Mouse (Mus musculus): ENCODE results near the gene Cpt1b.
A peak's percentile ranks its signal among the peaks of the same experiment; 100 is the strongest.
"Not testable (repeated sequence)": the region's sequence is repeated elsewhere in the genome, so short reads cannot be mapped to it uniquely, and the experiment has no call there.

Gene Cpt1b

DNA sequence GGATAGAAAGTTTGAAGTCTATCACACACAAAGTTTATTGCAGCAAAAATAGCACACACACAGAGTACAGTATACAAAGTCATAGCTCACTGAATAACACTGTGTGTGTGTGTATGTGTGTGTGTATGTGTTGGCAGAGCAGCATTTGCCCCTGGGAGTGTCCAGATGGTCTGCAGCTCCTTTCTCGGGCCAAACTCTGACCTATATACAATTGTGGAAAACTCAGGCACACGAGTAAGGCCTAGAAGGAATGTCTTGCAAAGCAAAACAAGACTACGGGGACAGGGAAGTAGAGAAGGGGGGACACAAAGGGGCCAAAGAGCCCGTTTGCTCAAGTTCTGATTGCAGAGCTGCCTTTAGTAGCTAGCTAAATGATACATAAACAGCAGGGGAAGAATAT, 7.3 kb upstream of the Cpt1b start:
- DNase-seq (ENCODE audit: low spot score): no peak

- DNase-seq (ENCODE audit: low spot score): no peak
These were observed 6.1 kb upstream of the Cpt1b start for GRCm38 (mm10) chr15:89431806-89432205.

DNA sequence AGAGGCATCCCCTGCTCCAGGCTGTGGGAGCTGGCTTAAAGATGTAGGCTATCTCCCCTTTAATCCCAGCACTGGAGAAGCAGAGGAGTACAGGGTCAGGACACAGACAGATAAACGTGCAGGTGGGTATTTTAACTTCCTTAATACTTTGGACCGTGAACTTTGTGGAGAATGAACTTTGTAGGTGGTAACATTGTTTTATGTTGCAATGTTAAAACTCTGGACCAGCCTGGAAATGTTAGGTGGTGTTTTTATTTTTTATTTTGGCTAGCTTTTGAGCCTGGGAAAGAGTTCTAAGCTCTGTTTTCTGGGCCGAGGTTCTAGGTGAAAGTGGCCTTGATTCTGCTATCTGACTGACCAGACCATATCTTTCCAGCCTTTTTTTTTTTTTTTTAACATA, 5.6 kb upstream of the Cpt1b start:
- DNase-seq (ENCODE audit: low spot score): no peak

- not testable (repeated sequence) for DNase-seq (ENCODE audit: low spot score)
These were observed 5.1 kb upstream of the Cpt1b start for GRCm38 (mm10) chr15:89430771-89431170.

- DNase-seq (ENCODE audit: low spot score): peak; percentile 11
These were observed 4.7 kb upstream of the Cpt1b start for GRCm38 (mm10) chr15:89430341-89430740.

DNA sequence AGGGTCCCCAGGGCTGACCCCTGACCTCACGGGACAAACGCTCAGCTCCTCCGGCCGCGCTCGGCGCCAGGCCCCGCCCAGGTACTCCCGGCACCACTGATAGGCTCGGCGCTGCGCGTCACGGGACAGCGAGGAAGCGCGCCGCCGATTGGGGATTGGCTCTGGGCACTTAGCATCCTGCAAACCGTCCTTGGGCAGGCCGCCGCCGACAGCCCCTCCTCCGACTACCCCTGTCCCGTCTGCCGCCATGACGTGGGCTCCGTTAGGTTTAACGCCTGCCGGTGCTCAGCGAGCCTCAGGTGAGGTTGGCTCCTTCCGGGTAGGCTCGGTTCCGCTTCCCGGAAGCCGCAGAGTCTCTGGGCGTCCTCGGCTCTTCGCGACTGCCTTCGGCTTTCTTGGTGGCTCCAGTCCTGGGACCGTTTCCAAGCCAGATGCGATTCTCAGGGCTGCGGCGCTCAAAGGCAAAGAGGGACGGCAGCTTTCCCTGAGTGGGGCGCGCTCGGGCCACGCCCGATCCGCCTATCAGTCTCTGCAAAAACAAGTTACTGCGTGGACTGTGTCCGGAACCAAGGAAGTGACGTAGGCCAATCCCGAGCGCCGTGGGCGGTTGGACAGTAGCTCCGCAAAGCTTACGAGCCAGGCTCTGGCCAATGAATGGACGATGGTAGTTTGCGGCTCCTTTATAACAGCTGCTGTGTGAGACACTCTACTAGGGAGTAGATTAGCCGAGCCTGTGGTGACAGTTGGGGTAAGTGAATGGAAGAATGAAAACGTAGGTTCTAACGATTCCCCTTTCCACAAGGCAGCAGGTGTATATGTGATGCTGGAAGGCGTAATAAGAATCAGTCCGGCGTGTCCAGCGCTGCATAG, 3.9 kb upstream of the Cpt1b start, which contains the start of the genes C730034F03Rik, Gm44502 and Chkb:
TSS of gene C730034F03Rik (plus strand) at position 238 of the 870 bp plus-strand sequence.
TSS of gene Gm44502 (minus strand) at position 345 of the 870 bp plus-strand sequence.
TSS of gene Chkb (minus strand) at position 557 of the 870 bp plus-strand sequence.
- DNase-seq (ENCODE audit: low spot score): peak; percentile 97

DNA sequence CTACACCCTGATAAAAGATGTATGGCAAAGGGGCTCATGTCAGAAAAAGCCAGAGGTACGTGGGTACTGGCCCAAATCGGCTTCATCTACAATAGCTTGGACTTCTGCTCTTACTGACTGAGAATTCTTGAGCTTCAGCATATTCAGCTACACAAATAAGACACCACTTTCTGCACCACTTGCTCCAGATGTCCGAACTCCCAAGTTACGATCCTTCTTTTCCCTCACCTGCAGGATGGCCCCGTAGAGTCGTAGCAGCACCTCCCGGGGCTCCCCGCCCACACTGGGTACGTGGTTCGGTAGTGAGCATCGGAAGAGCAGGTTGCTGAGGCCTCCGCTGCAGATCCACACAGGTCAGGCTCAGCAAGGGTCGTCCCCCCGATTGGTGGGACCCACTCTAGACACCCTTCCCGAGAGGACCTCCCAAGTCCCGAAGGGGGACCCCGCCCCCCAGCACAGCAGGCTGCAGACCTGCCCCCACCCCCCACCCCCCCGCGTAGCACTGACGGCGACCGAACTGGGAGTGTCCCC, 3.2 kb upstream of the Cpt1b start:
- DNase-seq (ENCODE audit: low spot score): no peak

- no peak for DNase-seq (ENCODE audit: low spot score)
These were observed 2.6 kb upstream of the Cpt1b start for GRCm38 (mm10) chr15:89428136-89428790.

DNA sequence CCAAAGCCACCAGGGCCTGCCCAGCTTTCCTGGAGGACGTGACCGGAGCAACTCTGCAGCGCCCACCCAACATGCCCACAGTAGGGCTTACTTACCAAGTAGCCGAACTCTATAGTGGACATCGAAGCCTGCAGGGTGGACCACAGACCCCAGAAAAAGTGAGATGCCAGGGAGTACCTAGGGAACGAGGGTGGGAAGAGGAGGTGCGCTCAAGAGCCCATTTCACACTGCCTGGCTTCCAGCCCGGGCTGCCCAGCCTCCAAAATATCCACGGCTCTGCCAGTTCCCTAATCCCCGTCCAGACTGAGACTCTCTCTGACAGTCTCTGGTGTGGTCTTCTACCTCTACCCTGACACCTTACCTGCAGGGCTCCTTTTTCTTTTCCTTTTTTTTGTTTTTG, 1.1 kb upstream of the Cpt1b start:
- DNase-seq (ENCODE audit: low spot score): no peak

GRCm38 (mm10) chr15:89424621-89425020, 1.0 kb downstream of the Cpt1b start:
- DNase-seq (ENCODE audit: low spot score): no peak

DNA sequence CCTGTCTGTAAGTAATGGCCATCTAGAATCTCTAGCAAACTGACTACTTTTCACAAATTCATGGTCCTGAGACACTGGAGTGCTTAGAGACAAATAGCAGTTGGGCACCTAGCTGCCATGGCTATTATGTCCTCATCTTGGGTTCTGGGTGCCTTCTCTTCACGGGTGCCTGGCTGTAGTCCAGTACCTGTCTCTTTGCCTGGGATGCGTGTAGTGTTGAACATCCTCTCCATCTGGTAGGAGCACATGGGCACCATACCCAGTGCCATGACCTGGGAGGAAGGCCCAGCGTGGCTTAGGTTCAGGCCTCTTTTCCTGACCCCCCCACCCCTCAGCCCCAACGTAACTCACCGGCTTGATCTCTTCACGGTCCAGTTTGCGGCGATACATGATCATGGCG, 3.7 kb downstream of the Cpt1b start:
- no peak for DNase-seq (ENCODE audit: low spot score)

- DNase-seq (ENCODE audit: low spot score): no peak
These were observed 10.4 kb downstream of the Cpt1b start for GRCm38 (mm10) chr15:89415282-89415681.

GRCm38 (mm10) chr15:89410118-89410517, 15.5 kb downstream of the Cpt1b start, which contains the start of gene Syce3:
Syce3 (minus strand) TSS chr15:89410503.
- no peak for DNase-seq (ENCODE audit: low spot score)

DNA sequence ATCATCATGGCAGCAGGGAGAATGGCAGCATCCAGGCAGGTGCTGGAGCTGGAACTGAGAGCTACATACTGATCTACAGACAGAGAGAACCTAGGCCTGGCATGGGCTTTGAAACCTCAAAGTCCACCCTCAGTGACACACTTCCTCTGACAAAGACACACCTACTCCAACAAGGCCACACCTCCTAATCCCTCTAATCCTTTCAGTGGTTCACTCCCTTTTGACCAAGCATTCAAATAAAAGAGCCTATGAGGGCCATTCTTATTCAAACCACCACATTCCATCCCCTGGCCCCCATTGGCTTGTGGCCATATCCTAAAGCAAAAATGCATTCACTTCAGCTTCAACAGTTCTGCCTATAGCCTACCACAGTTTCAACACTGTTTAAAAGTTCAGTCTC, 19.0 kb downstream of the Cpt1b start:
- no peak for DNase-seq (ENCODE audit: low spot score)

DNA sequence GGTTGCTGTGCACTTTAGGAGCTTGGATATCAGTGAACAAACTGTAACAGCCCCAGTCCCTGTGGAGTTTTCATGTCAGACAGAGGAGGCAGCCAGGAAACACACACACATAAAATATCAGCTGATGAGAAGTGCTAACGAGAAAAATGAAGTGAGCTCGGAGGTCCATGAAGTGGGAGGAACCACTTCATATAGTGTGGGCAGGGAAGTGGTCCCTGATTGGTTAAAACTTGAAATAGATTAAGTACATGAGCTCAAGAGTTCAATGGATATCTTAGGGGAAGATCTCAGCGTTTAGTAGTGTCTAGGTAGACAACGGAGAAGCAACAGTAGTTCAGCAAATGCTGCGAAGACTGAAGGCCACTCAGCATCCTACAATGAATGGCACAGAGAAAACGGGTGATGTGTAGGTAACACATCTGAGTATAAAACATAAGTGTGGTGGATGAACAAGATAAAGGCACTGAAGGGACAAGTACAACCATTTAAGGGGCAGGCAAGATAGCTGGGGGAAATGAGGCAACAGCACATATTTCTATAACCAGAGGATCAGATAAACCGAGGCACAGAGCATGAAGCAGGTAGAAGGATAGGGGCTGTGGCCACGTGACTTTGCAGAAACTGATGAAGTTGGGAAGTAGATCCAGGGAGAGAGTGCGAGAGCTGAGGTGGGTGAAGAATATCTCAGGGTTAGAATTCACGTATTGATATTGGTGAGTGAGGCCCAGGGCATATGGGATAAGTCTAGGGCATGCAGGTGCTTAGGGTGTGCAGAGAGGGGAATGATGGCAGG, 20.6 kb downstream of the Cpt1b start:
- DNase-seq (ENCODE audit: low spot score): no peak

DNA sequence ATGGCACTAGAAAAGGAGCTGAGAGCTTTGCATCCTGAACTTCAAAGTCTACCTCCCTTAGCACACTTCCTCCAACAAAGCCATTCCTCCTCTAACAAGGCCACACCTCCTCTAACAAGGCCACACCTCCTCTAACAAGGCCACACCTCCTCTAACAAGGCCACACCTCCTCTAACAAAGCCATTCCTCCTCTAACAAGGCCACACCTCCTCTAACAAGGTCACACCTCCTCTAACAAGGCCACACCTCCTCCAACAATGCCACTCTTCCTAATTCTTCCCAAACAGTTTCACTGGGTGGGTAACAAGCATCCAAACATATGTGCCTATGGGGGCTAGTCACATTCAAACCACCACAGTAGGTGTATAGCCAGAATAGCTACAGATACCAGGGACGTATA, 23.2 kb downstream of the Cpt1b start:
- DNase-seq (ENCODE audit: low spot score): no peak

- DNase-seq (ENCODE audit: low spot score): no peak
These were observed 25.9 kb downstream of the Cpt1b start for GRCm38 (mm10) chr15:89399716-89400115.

GRCm38 (mm10) chr15:89398146-89398545, 27.5 kb downstream of the Cpt1b start:
- DNase-seq (ENCODE audit: low spot score): no peak

GRCm38 (mm10) chr15:89396883-89397282, 28.8 kb downstream of the Cpt1b start:
- DNase-seq (ENCODE audit: low spot score): no peak

DNA sequence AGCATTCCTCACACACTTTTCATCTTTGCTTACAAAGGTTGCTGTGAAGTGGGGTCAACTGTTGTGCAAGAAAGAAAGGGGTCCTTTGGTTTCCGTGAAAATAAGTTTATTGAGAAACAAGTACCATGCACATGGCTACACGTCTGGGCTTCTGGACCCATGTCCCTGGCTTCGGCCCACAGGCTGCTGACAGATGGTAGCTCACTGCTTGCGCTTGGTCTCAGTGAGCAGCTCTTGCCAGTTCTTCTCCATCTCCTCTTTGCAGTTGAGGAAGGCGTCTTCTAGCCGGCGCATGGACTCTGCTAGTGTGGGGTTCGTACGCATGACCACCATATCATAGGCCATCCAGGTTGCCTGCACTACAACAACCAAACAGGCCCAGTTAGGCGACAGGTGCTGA, 35.6 kb downstream of the Cpt1b start:
- no peak for DNase-seq (ENCODE audit: low spot score)

GRCm38 (mm10) chr15:89387127-89387526, 38.5 kb downstream of the Cpt1b start:
- DNase-seq (ENCODE audit: low spot score): no peak

GRCm38 (mm10) chr15:89384617-89385016, 41.0 kb downstream of the Cpt1b start, which contains the start of gene Klhdc7b:
Klhdc7b (plus strand) TSS chr15:89384917.
- no peak for DNase-seq (ENCODE audit: low spot score)
